Mouse (Mus musculus) kidney, adult 2 months (tissue): Measurements from ENCODE around the gene Cpm.

Experiments used
- CTCF ChIP-seq: fragments of 200-500 bp; conservative IDR thresholded peaks from 2 replicates; pipeline ENCODE4 v1.5.1; 2011; ENCODE audit warnings: low read depth, mild to moderate bottlenecking, control low read depth, low read length, moderate library complexity, mixed read lengths; ENCODE audit not compliant: insufficient read depth, insufficient read length
- POLR2A ChIP-seq: fragments of 200-500 bp; IDR thresholded peaks from one replicate; pipeline ENCODE4 v1.6.1; 2011; ENCODE audit warnings: low read depth, low read length, control low read depth

DNA sequence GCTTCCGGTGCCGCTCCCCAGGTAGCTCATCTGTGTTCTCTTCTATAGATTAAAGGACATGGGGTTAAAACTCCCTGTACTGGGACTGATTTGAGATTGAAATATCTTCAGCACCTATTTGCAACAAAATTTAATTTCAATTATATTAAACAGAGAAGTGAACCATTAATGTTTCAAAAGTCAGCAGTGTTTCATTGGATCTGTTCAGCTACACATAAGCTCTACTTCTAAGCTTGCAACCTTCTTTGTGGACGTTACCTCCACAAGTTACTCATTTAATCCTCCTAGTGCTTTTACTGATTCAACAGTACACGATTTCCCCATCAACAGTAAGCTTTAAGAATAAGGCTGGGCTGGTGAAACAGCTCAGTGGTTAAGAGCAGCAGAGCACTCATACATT, 65.7 kb downstream of the Cpm start:
- TF ChIP-seq POLR2A, result no peak
- TF ChIP-seq CTCF, result no peak
